Mouse (Mus musculus): ENCODE measurements around the gene Srd5a1.

DNA sequence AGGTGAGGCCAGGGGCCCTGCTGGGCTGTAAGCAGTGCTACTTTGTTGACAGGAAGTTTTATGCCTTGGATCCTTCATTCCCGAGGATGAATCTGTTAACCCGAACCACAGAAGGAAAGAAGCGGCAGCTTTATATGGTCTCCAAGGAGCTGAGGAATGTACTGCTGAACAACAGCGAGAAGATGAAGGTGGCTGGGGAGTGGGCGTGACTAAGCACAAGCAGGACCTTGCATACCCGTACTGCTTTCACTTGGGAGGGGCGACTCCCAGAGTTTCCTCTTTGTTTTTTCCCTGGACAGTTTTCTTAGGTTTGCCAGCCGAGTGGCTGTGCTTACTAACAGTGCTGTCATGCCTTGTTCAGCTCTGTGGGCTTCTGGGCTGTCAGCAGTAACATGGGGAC, 19.3 kb upstream of the Srd5a1 start:
- no peak for TF ChIP-seq POLR2A (IDR thresholded peaks at IDR 0.05; ENCODE audit: borderline replicate concordance, extremely low read depth, low read depth, low read length)
- TF ChIP-seq CTCF (IDR thresholded peaks at IDR 0.05; ENCODE audit: insufficient read depth, low read length): no peak

All from lung, adult 2 months (tissue).